Mouse (Mus musculus) heart, adult 2 months (tissue): Measurements from ENCODE around the gene Hnrnpf.

Experiments used
- CTCF ChIP-seq: fragments of 200-600 bp; IDR thresholded peaks from 2 replicates; pipeline ENCODE4 v1.8.1; 2022; ENCODE audit warnings: antibody characterized with exemption, mild to moderate bottlenecking, moderate library complexity
- EP300 ChIP-seq: fragments of 200-500 bp; IDR thresholded peaks from 2 replicates; pipeline ENCODE4 v1.6.1; 2011; ENCODE audit warnings: low read depth, low read length, control low read depth; ENCODE audit not compliant: insufficient read depth
- POLR2A ChIP-seq: fragments of 200-500 bp; IDR thresholded peaks from 2 replicates; pipeline ENCODE4 v1.6.1; 2011; ENCODE audit warnings: mild to moderate bottlenecking, low read depth, low read length, control low read depth; ENCODE audit not compliant: insufficient read depth

GRCm38 (mm10) chr6:117937222-117937932 is 37.3 kb downstream of the Hnrnpf start, which contains the start of gene Fxyd4:
- no peak for TF ChIP-seq CTCF
- TF ChIP-seq POLR2A = no peak
- no peak for TF ChIP-seq EP300
